Mouse (Mus musculus) heart, postnatal 10 days (tissue): ENCODE measurements at regions not wholly inside any gene's neighbourhood (a gene's known extent, or its start where the extent isn't known, plus 50 kb on each side); places are given as distances from the start of the nearest gene placed in this dataset.
A peak's percentile ranks its signal among the peaks of the same experiment; 100 is the strongest.

Experiments used
- DNase-seq, 2 experiments: peaks; one replicate each; pipeline ENCODE4 v3.0.0; 2021
- intact Hi-C: fragments of 180-260 bp; cut with DNase I; formaldehyde crosslinking; loops from one replicate; pipeline ENCODE4 v1.15.1; 2025

DNA sequence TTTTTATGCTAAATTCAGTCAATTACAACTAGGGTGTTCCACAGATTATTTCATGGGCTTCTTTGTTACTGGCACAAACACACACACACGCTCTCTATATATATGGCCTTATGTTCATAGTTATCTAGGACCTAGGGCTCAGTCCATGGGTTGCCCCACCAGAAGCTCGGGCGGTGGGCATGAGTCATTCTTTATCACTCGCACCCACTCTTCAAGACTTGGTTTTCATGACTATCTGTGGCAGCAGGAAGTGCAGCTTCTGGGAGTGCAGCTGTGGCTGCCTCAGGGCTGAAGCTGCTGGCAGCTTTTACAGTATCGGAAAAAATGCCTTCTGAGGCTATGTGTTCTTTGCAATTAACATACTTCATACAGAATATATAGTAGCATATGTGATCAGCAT is 198.7 kb downstream of the Ipo11 start:
- no peak for DNase-seq
- intact Hi-C loops = no loop called here

DNA sequence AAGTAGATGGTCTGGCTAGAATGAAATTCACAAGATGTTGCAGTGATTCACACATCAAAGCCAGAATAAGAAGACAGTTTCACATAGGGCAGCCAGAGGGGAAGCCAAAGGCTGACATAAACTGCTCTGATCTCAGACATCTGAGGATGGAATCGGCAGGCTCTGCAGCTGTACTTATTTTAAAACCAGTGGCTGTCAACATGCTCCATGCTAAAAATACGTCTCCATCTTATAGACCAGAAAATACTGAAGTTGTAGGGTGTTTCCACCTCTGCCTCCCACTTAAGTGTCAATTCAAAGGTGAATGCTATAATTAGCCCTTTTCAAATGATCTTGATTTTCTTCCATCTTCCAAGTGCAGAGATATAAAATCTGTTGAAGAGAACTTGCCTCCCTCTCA is 202.4 kb downstream of the Ipo11 start:
- DNase-seq = no peak
- intact Hi-C loops = no loop called here

DNA sequence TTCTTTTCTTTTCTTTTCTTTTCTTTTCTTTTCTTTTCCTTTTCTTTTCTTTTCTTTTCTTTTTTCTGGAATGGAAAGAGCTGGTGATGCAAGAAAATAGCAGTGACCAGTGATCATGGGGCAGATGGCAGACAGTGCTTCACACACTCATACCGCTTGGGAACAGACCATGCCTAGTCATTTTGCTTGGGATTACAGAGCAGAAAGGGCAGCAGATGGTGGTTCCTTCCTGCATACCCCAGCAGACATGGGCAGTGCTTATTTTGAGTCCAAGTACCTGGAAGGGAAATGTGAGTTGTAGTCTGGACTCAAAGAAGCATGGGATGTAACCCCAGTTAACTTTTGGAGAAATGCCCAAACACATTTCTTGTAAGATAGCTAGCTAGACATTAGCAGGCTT is 203.9 kb downstream of the Ipo11 start:
- no peak for DNase-seq
- intact Hi-C loops = no loop called here

DNA sequence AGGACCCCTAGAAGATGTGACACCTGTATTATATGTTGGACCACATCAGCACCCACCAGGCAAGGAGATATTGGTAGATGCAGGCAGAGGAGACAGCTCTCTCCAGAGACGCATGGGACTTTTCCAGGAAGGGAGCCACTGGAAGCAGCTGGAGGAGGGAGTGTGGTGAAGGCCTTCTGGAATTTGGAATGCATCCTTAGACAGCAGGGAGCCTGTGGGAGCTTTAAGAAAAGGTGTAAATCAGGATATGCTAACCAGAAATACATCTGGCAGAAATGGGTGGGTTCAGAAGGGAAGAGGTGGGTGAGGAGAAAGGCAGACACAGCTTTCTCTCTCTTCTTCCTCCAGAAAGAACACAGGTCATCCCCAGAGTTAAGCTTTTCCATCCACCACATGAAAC is 213.4 kb downstream of the Ipo11 start:
- no peak for DNase-seq
- intact Hi-C loops = loop anchor here (5.0 kb wide), 1 partner anchor 194 kb away; no protein-coding TSS in a partner anchor

DNA sequence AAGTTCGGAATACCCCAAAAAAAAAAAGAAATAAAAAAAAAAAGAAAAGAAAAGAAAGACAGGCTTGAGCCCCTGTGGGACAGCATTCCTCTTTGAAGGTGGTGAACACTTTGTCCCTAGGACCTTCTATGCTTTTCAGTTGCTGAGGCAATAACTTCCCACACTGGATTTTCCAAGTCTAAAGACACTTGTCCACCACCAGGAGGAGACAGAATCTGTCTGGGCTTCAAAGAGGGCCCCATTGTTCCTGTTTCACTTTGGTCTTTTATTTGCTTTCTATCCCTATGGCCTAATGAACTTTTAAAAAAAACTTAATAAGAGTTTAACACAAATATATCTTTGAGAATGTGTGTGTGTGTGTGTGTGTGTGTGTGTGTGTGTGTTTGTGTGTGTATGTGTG is 215.6 kb downstream of the Ipo11 start:
- intact Hi-C loops = loop anchor here (5.0 kb wide), 1 partner anchor 196 kb away; no protein-coding TSS in a partner anchor
- peak in 1 of 2 experiments; percentile 6 for DNase-seq

DNA sequence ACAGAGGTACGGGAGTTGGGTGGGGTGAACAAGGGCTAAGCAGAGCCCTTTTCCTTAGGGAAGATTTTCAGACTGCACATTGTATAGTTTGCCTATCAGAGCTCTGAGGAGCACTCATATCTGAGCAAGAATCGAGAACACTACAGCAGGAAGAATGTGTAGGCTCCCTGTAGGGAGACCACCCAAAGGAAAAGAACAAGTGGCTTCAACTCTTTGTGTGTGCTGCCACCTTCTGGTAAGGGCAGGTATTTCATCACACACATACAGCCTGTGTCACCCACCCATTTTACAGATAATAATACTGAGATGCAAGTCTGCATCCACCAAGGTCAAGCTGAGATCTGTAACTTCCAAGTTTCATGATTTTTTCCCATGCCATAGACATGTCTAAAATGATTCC is 221.0 kb downstream of the Ipo11 start:
- peak; percentile 9 to 18 for DNase-seq
- intact Hi-C loops = loop anchor here (10.0 kb wide), 1 partner anchor 1271 kb away; the partner anchor contains the start of gene Htr1a

DNA sequence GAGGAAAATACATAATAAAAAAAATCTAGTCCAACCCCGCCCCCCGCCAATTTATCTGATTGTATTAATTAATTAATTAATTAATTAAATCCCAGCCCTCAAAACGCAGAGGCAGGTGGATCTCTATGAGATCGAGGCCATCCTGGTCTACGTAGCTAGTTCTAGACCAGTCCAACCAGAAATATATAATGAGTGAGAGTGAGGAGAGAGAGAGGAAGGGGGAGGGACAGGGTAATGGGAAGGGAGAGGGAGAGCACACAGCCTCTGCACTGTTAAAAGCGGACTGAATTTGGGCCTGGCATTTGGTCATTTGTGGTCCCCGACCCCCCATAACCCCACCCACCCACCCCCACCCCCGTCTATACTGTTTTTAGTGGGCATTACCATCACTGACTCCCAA is 221.5 kb downstream of the Ipo11 start:
- intact Hi-C loops = loop anchor here (10.0 kb wide), 1 partner anchor 1270 kb away; the partner anchor contains the start of gene Htr1a
- DNase-seq = no peak

DNA sequence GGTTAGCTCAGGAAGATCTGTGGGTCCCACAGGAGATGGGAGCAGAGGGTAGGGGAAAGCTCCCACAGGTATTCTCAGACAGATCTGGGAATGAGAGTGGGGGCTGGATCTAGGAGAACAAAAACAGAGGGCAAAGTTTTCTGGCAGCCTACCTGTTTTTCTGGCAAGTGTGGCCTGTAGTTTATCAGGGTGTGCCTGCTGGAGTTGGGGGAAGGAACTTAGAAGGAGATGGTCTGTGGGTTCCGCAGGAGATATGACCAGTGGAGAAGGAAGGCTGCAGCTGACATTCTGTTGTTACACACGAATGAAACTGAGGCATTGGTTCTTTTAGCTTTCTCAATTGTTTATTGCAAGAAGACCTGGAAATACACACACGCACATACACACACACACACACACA is 226.2 kb downstream of the Ipo11 start:
- intact Hi-C loops = loop anchor here (10.0 kb wide), 1 partner anchor 1266 kb away; the partner anchor contains the start of gene Htr1a

DNA sequence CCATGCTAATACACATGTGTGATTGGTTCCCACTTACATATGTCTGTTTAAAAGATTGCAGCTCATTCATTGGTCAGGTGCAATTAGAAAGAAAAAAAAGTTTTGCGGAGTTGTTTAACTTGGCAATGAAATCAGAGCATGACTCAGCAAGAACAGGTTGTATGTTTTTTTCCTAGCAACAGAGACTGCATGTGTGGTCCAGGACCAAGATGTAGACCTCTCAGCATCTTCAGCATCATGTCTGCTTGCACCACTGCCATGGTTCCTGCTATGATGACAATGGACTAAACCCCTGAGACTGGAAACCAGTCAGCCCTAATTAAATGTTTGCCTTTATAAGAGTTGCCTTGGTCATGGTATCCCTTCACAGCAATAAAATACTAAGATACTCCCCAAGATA is 236.4 kb downstream of the Ipo11 start:
- DNase-seq = no peak
- intact Hi-C loops = no loop called here

More for the DNA sequence above, 226.2 kb downstream of the Ipo11 start:
- DNase-seq = no peak

DNA sequence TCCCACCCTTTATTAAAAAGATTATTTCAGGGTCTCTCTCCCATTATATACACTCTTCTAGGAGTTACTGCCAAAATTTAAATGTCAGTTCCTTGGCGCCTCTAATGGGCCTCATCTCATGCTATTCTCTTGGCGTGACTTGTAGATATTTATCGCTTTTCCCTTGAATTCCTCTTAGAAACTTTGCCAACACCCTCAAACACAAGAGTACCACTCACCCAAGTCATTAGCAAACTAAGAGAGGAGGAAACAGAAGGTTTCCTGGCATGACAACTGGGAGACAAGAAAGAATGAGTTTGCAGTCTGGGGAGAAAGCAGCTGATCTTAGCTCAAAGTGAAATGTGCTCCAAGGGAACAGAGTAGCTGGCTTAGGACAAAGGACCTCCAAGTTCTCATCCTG is 236.8 kb downstream of the Ipo11 start:
- DNase-seq = no peak
- intact Hi-C loops = no loop called here

DNA sequence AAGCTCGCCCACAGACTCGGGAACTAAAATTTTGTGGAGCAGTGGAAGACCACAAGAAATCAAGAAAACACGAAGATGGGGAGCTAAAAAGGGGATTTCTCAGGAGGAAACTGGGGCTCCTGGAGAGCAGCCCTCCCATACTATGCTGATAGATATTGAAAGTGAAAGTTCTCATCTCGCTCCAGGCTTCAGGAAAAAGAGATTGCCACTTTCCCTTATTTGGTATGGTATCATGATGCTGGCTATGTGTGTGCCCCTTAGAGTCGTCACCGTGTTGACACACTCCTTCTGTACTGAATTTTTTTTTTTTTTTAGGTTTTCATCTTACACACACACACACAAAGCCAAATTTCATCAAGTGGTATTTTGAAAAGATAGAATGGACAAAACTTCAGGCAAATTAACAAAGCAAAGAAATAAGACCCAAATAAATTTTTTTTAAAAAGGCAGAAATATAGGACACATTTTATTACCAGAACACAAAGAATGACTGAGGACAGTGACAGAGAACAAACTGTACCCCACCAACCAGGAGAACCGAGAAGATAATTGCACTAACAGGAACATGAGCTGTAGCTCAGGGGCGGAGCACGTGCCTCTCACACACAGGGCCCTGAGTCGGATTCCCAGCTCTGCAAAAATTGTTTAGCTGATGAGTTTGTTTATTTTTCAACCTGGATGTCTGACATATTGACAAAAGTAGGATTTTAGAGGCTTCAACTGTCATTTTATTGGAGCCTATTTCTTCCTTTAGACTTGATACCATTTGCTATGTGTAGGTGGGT is 244.8 kb downstream of the Ipo11 start:
- intact Hi-C loops = no loop called here
- DNase-seq = no peak

DNA sequence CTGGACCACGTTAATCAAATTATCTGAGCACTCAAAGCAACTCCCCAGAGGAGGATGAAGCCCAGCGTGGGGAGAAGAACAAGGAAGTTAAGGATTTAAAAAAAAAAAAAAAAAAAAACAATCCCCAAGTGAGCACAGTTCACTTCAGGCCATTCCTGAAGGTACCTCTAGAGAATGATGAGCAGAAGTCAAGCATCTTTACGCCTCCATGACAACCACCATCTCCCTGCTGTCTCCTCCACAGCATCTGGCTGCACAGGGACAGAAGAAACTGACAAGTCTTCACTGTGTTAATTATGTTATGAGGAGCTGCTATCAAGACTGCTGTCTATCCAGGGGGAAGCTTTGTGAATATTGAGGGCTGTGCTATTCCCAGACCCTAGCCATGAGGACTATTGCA is 246.6 kb downstream of the Ipo11 start:
- intact Hi-C loops = no loop called here
- no peak for DNase-seq

DNA sequence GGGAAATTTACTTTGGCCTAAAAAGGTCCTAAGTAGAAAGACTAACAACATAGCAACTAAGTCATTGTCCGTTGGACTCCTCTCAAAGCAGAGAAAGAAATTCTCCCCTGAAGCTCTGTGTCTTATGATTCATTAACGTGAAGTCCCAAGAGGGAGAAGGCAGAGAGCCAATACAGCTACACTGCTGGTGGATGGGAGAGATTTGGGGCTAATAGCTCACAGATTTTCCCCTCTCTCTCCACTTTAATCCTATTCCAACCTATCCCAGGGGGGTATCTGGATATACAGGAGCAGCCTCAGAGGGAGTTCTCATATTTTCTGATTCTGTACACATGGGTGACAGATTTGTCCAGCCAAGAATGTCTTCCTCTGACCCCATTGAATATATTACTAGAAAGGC is 247.1 kb downstream of the Ipo11 start:
- peak in 1 of 2 experiments; percentile 12 for DNase-seq
- intact Hi-C loops = no loop called here

DNA sequence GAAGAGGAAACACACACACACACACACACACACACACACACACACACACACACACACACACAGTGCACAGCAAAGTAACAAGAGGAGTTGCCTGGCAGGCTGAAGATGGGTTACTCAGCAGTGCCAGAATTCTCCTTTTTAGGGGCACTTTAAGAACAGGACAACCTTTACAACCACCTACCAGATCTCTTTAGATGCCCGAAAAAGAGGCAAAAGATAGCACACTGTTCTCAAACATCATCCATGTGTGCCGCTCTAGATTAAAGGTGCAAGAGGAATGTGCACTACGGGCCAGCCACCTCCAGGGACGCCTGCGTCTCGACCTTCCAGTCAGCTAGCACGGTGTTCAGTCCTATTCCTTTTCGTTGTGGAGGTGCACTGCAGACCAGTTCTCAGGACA is 247.7 kb downstream of the Ipo11 start:
- intact Hi-C loops = no loop called here

DNA sequence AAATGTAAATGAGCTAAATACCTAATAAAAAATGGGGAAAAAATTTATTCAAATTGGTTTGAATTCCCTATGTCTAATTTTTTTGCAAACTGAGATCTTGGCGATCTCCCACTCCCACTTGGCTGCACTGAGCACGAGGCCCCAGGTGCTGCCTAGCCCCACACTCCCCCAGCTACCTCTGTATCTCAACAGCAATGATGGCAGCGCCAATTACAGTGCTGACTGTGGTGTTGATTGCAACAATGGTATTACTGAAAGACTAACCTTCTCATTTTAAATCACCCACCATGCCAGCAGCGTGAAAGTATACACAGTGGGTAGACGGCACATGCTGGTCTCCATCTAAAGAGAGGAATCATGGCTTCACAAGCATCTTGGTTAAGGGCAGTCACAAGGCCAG is 267.1 kb downstream of the Ipo11 start:
- intact Hi-C loops = no loop called here
- DNase-seq = no peak

More for the DNA sequence above, 247.7 kb downstream of the Ipo11 start:
- DNase-seq = no peak

DNA sequence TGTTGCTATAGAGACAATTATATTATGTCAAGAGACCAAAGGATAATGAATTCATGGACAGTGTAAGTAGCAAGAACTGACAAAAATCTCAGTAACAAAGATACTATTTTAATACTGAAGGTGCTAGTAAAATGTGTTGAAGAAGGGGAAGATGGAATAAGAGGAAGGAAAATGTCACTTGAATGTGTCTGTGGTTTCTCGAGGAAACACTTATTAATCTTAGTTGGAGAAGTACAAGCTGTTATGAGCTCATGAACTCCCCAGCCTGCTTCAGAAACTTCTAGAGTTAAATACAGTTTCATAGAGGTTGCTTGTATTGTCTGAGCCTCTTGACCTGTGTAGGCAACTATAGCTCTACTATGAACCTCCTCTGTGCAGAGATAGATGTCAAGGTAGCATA is 274.6 kb downstream of the Ipo11 start:
- DNase-seq = no peak
- intact Hi-C loops = no loop called here

DNA sequence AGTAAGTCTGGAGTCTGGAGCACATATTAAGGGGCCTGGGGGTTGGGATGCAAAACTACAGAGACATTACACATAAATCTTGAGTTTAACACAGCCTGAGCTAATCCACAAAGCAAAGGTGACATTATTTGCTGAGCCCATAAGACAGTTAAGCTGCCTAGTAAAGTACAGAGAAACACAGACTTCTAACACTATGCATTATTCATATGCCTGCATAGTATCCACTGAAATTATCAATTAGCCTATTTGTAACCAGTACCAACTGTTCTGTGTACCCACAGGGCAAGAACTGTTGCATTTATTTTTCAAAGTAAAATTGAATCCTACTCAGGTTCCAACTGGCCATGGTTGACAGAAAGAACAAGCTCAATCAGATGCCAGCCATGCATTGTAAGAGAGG is 287.4 kb downstream of the Ipo11 start:
- DNase-seq = no peak
- intact Hi-C loops = no loop called here

DNA sequence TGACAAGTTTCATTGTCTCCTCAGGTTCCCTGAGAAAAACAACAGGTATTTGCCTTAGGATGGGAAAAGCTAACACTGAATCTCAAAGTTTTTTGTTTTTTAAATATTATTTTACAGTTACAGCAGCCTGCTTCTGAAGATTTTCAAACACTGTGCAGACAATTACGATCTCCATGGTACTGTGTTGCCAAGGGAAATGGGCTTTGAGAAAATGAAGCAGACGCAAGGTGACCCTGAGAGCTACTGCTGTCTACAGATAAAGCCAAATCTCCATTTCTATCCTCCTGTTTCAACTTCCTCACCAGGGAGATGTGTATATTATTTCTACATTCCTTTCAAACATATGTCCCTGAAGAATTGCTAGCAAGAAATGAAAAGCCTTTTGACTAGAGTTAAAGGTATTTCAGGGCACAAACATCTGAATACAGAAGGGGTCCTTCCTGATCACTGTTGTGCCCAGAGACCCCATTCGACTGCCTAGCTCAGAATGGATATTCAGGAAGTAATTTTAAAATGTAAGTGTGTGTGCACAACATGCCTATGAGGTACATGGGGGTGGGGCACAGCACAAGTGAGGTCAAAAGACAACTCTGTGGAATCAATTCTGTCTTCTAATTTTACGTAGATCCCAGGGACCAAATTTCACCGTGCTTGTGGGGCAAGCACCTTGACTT is 293.3 kb downstream of the Ipo11 start:
- no peak for DNase-seq
- intact Hi-C loops = no loop called here

DNA sequence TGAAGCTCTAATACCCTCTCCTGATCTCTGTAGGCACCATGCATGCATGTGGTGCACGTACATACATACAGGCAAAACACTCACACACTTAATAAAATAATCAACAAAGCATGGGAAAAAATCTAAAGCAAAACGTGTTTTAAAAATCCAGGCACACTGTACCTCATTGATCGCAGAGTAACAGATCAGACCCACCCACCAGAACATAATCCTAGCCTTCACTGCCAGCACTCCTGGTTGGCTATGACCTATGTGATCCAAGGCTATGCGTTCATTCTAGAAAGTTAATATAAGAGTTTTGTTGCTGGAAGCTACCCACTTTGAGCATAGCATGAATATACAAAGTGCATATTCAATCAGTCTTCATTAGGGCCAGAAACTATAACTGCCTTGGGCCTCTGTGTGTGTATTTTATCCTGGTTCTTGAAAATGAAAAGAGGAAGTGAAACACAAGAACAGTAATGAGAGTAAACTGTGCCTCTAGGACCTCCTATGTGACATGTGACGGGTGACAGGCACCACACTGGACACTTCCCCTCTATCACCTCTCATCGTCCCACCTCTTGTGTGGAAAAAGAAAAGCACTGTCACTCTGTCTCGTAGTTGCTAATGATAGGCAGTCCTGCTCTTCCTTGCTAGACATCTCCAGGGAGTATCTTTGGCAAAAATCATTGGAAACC is 297.9 kb downstream of the Ipo11 start:
- intact Hi-C loops = no loop called here
- DNase-seq = no peak

DNA sequence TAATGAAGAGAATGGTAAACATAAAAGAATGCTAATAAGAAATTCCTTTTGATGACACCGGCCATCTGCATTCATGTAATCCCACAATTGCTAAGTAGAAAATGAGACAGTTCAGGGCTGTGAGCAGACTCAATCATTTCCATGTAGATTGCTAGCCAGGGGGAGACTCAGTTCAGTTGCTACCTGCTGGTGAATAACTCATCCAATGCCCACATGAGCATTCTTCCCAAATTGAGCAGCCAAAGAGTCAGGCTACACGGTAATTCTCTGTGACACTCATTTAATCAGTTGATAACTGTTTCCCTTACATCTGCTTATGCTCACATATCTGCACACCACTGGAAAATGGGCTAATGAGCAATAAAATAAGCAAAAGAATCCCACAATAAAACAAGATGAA is 345.0 kb downstream of the Ipo11 start:
- DNase-seq = no peak
- intact Hi-C loops = no loop called here

DNA sequence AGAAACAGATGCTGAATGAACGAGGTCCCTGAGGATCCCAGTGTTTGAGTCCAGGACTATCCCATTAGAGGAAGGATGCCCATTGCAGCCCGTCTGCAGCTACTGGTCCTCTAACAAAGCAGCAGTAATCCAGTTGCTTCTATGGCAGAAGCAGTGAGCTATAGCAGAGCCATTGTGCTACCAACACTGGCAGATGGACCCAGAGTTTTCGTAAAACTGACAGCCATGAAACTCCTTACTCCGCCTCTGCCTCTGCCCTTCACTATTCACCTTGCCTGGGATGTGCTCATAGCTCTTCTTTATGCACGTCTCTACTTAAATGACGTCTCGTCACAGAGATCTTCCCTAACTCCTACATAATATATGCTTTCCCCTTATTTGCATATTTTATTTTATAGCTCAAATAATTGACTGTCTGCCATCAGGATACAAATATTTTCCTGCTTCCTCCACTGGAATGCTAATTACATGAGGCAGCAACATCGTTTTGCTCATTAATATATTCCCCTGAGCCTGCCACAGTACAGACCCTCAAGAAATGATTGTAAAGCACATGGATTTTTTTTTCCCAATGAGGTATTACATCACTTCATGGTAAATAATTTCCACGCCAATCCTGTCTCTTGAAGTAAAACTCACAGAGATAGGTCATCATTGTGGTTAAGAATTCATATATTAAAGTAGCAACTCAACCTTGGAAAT is 368.9 kb downstream of the Ipo11 start:
- intact Hi-C loops = no loop called here
- DNase-seq = no peak
